Mouse (Mus musculus) C2C12 (cell line): ENCODE results near the gene Cyp2j12. TPM values are rescaled to one million over a fixed set of nuclear protein-coding genes. Genes with fewer than 3 reads are reported as not detected.
"Not testable (repeated sequence)": the region's sequence is repeated elsewhere in the genome, so short reads cannot be mapped to it uniquely, and the experiment has no call there.

Source experiments
- H3K27me3 ChIP-seq: one replicate; pipeline ENCODE4 v1.6.1; 2011; ENCODE audit not compliant: control insufficient read depth, insufficient read depth, insufficient read length
- H3K36me3 ChIP-seq: one replicate; pipeline ENCODE4 v1.6.1; 2011; ENCODE audit not compliant: control insufficient read depth, insufficient read depth
- H3K4me3 ChIP-seq: one replicate; pipeline ENCODE4 v1.5.1; 2011; ENCODE audit warnings: mild to moderate bottlenecking, control low read depth; ENCODE audit not compliant: poor library complexity, insufficient read depth, severe bottlenecking
- H3K79me2 ChIP-seq: one replicate; pipeline ENCODE4 v1.6.1; 2011; ENCODE audit not compliant: control insufficient read depth, insufficient read depth
- H3K79me3 ChIP-seq: one replicate; pipeline ENCODE4 v1.6.1; 2011; ENCODE audit warnings: low read depth, control low read depth
- H3ac ChIP-seq: one replicate; pipeline ENCODE3; 2011; ENCODE audit warnings: low read depth; ENCODE audit not compliant: control insufficient read depth, insufficient read length
- CEBPB ChIP-seq: IDR thresholded peaks from one replicate; pipeline ENCODE4 v1.6.1; 2011; ENCODE audit warnings: low read depth, mild to moderate bottlenecking, control low read depth, moderate library complexity
- CTCF ChIP-seq: IDR thresholded peaks from one replicate; pipeline ENCODE4 v1.5.1; 2011; ENCODE audit not compliant: control insufficient read depth, insufficient read depth, insufficient read length
- FOSL1 ChIP-seq: IDR thresholded peaks from one replicate; pipeline ENCODE4 v1.8.0; 2011; ENCODE audit warnings: mild to moderate bottlenecking, low read length; ENCODE audit not compliant: poor library complexity, insufficient read depth, severe bottlenecking
- MAX ChIP-seq: IDR thresholded peaks from one replicate; pipeline ENCODE4 v1.6.1; 2011; ENCODE audit warnings: mild to moderate bottlenecking, control low read depth
- MYOD1 ChIP-seq: IDR thresholded peaks from one replicate; pipeline ENCODE4 v1.6.1; 2011; ENCODE audit warnings: low read depth; ENCODE audit not compliant: control insufficient read depth, insufficient read length
- MYOG ChIP-seq: IDR thresholded peaks from one replicate; pipeline ENCODE4 v1.6.1; 2011; ENCODE audit not compliant: control insufficient read depth, insufficient read length; ENCODE audit errors: extremely low read depth
- USF1 ChIP-seq: IDR thresholded peaks from one replicate; pipeline ENCODE4 v1.6.1; 2011; ENCODE audit warnings: low read depth, mild to moderate bottlenecking, control low read depth, moderate library complexity
- polyA plus RNA-seq: library from polyadenylated mRNA; unstranded; fragments of >200 nt; fragmentation: generic; extraction: Trizol; gene quantifications from one replicate; pipeline ENCODE4 v1.2.1, GENCODE M21; 2012; ENCODE audit warnings: missing spikeins

Gene Cyp2j12
- polyA plus RNA-seq, 1 experiment = not detected

GRCm38 (mm10) chr4:96139226-96139625 is 1.7 kb downstream of the Cyp2j12 start:
- TF ChIP-seq MYOD1 (no peak), MAX (no peak), FOSL1 (no peak), MYOG (no peak), CEBPB (no peak), CTCF (no peak), USF1 (no peak)
- no peaks in the 10 kb centered on the region for H3K79me2 ChIP-seq
- no peak overlapping the region for H3K4me3 ChIP-seq
- no peaks in the 10 kb centered on the region for H3K36me3 ChIP-seq
- no peaks in the 10 kb centered on the region for H3K27me3 ChIP-seq
- no peaks in the 10 kb centered on the region for H3K79me3 ChIP-seq
- no peak overlapping the region for H3ac ChIP-seq

- Histone ChIP-seq H3K4me3 (no peak overlapping the region), H3K79me3 (no peaks in the 10 kb centered on the region)
- no peak for TF ChIP-seq CEBPB
- no peak for TF ChIP-seq MAX
- no peak for TF ChIP-seq MYOG
Observed at GRCm38 (mm10) chr4:96134246-96134645, 6.7 kb downstream of the Cyp2j12 start.

GRCm38 (mm10) chr4:96096841-96097240 is 44.1 kb downstream of the Cyp2j12 start:
- no peaks in the 10 kb centered on the region for H3K27me3 ChIP-seq
- no peaks in the 10 kb centered on the region for H3K79me3 ChIP-seq
- H3K36me3 ChIP-seq = no peaks in the 10 kb centered on the region
- H3ac ChIP-seq = no peak overlapping the region
- TF ChIP-seq MYOD1 (no peak), USF1 (no peak), CTCF (no peak), MAX (no peak), MYOG (no peak), CEBPB (no peak), FOSL1 (no peak)
- H3K4me3 ChIP-seq = no peak overlapping the region
- no peaks in the 10 kb centered on the region for H3K79me2 ChIP-seq

More at GRCm38 (mm10) chr4:96134246-96134645, 6.7 kb downstream of the Cyp2j12 start:
- H3K36me3 ChIP-seq = no peaks in the 10 kb centered on the region
- H3K27me3 ChIP-seq = no peaks in the 10 kb centered on the region
- no peak overlapping the region for H3ac ChIP-seq
- no peaks in the 10 kb centered on the region for H3K79me2 ChIP-seq

- Histone ChIP-seq H3K79me3 (no peaks in the 10 kb centered on the region), H3K27me3 (no peaks in the 10 kb centered on the region), H3K36me3 (no peaks in the 10 kb centered on the region), H3K79me2 (no peaks in the 10 kb centered on the region), H3ac (no peak overlapping the region), H3K4me3 (no peak overlapping the region)
- TF ChIP-seq USF1 = no peak
- TF ChIP-seq MYOG = no peak
- TF ChIP-seq CEBPB = no peak
- TF ChIP-seq FOSL1 = no peak
- TF ChIP-seq MYOD1 = no peak
- TF ChIP-seq MAX = no peak
- TF ChIP-seq CTCF = no peak
Observed at GRCm38 (mm10) chr4:96091869-96092268, 49.1 kb downstream of the Cyp2j12 start.

- not testable (repeated sequence) for H3K36me3 ChIP-seq, H3K79me3 ChIP-seq, H3K79me2 ChIP-seq, H3K27me3 ChIP-seq, H3K4me3 ChIP-seq, H3ac ChIP-seq
Observed at GRCm38 (mm10) chr4:96089356-96090048, 51.5 kb downstream of the Cyp2j12 start.

- H3K4me3 ChIP-seq = no peak overlapping the region
- no peaks in the 10 kb centered on the region for H3K36me3 ChIP-seq
- H3ac ChIP-seq = no peak overlapping the region
- no peaks in the 10 kb centered on the region for H3K27me3 ChIP-seq
- TF ChIP-seq MYOG = no peak
- no peak for TF ChIP-seq CTCF
- no peak for TF ChIP-seq MYOD1
- TF ChIP-seq USF1 = no peak
- no peak for TF ChIP-seq MAX
- no peak for TF ChIP-seq FOSL1
- no peak for TF ChIP-seq CEBPB
- no peaks in the 10 kb centered on the region for H3K79me2 ChIP-seq
- H3K79me3 ChIP-seq = no peaks in the 10 kb centered on the region
Observed at GRCm38 (mm10) chr4:96078308-96078707, 62.6 kb downstream of the Cyp2j12 start.
